Mouse (Mus musculus) MEL (cell line): ENCODE results near the gene Slc7a4. TPM values are rescaled to one million over a fixed set of nuclear protein-coding genes. Genes with fewer than 3 reads are reported as not detected.

Experiments
- DNase-seq: peaks from one replicate; pipeline ENCODE4 v3.0.0; 2011; ENCODE audit warnings: low read depth, low spot score
- H3K27ac ChIP-seq: 2 replicates; pipeline ENCODE4 v1.5.1; 2012; ENCODE audit warnings: low read depth, mild to moderate bottlenecking, control low read depth, low read length, moderate library complexity; ENCODE audit not compliant: control insufficient read depth
- H3K27me3 ChIP-seq, 2 experiments: fragments of 150-350 bp in 1 of 2; sonication (generic) in 1 of 2; 2 replicates each; pipeline ENCODE4 v1.6.1; 2012; ENCODE audit warnings: low read length in 2 of 2, mild to moderate bottlenecking in 2 of 2, improper control_type of control experiment in 1 of 2, moderate library complexity in 1 of 2; ENCODE audit not compliant: insufficient read depth in 2 of 2, control insufficient read depth in 1 of 2
- H3K36me3 ChIP-seq, 2 experiments: 2 replicates each; pipeline ENCODE4 v1.6.1; 2012 to 2014; ENCODE audit warnings: low read length in 2 of 2, improper control_type of control experiment in 1 of 2, inconsistent platforms in 1 of 2, mild to moderate bottlenecking in 1 of 2; ENCODE audit not compliant: insufficient read depth in 2 of 2, control insufficient read depth in 1 of 2
- H3K4me1 ChIP-seq, 2 experiments: fragments of 150-350 bp in 1 of 2; sonication (generic) in 1 of 2; 2 replicates each; pipeline ENCODE4 v1.6.1; 2012; ENCODE audit warnings: low read length in 2 of 2, improper control_type of control experiment in 1 of 2, mild to moderate bottlenecking in 1 of 2; ENCODE audit not compliant: insufficient read depth in 2 of 2, control insufficient read depth in 1 of 2
- H3K4me3 ChIP-seq, 2 experiments: fragments of 150-350 bp in 1 of 2; sonication (generic) in 1 of 2; 2 replicates each; pipeline ENCODE4 v1.5.1; 2012; ENCODE audit warnings: low read depth in 2 of 2, low read length in 2 of 2, mild to moderate bottlenecking in 2 of 2, moderate library complexity in 2 of 2, control low read depth in 1 of 2, improper control_type of control experiment in 1 of 2; ENCODE audit not compliant: control insufficient read depth in 1 of 2, insufficient read depth in 1 of 2
- H3K79me2 ChIP-seq: 2 replicates; pipeline ENCODE4 v1.6.1; 2012; ENCODE audit warnings: mild to moderate bottlenecking, low read length, moderate library complexity; ENCODE audit not compliant: control insufficient read depth, poor library complexity, insufficient read depth
- H3K9ac ChIP-seq: 2 replicates; pipeline ENCODE4 v1.6.1; 2012; ENCODE audit warnings: low read depth, mild to moderate bottlenecking, control low read depth, low read length, moderate library complexity; ENCODE audit not compliant: control insufficient read depth, poor library complexity, severe bottlenecking
- H3K9me3 ChIP-seq: fragments of 150-350 bp; sonication (generic); replicated peaks from 2 replicates; pipeline ENCODE4 v1.6.1; 2012; ENCODE audit warnings: mild to moderate bottlenecking, low read length, improper control_type of control experiment, moderate library complexity; ENCODE audit not compliant: insufficient read depth
- BHLHE40 ChIP-seq: IDR thresholded peaks from 2 replicates; pipeline ENCODE4 v1.6.1; 2012; ENCODE audit warnings: low read depth, mild to moderate bottlenecking, inconsistent platforms, low read length, improper control_type of control experiment, borderline replicate concordance
- CTCF ChIP-seq, 3 experiments: IDR thresholded peaks in 2 of 3; conservative IDR thresholded peaks in 1 of 3; 2 replicates each; pipeline ENCODE4 v1.5.1; 2011 to 2012; ENCODE audit warnings: low read length in 3 of 3, low read depth in 2 of 3, mild to moderate bottlenecking in 2 of 3, improper control_type of control experiment in 1 of 3, inconsistent platforms in 1 of 3, mixed read lengths in 1 of 3, moderate library complexity in 1 of 3; ENCODE audit not compliant: control insufficient read depth in 1 of 3, insufficient read depth in 1 of 3, poor library complexity in 1 of 3, severe bottlenecking in 1 of 3
- ELF1 ChIP-seq: IDR thresholded peaks from 2 replicates; pipeline ENCODE4 v1.6.1; 2014; ENCODE audit warnings: low read depth, mild to moderate bottlenecking, inconsistent platforms, low read length, improper control_type of control experiment, moderate library complexity
- ETS1 ChIP-seq: IDR thresholded peaks from 2 replicates; pipeline ENCODE4 v1.6.1; 2012; ENCODE audit warnings: low read depth, mild to moderate bottlenecking, inconsistent platforms, low read length, improper control_type of control experiment, moderate library complexity
- JUND ChIP-seq: IDR thresholded peaks from 2 replicates; pipeline ENCODE4 v1.6.1; 2011; ENCODE audit warnings: low read depth, mild to moderate bottlenecking, improper control_type of control experiment, low read length
- KAT2A ChIP-seq: conservative IDR thresholded peaks from 2 replicates; pipeline ENCODE4 v1.6.1; 2012; ENCODE audit warnings: low read depth, low read length, improper control_type of control experiment, inconsistent platforms
- MAX ChIP-seq: IDR thresholded peaks from 2 replicates; pipeline ENCODE4 v1.6.1; 2011; ENCODE audit warnings: low read length, improper control_type of control experiment
- MYB ChIP-seq: IDR thresholded peaks from 2 replicates; pipeline ENCODE4 v1.6.1; 2011; ENCODE audit warnings: mild to moderate bottlenecking, low read depth, low read length, improper control_type of control experiment
- MYC ChIP-seq: IDR thresholded peaks from 2 replicates; pipeline ENCODE4 v1.6.1; 2011; ENCODE audit warnings: low read depth, mild to moderate bottlenecking, low read length, improper control_type of control experiment, moderate library complexity
- NRF1 ChIP-seq: IDR thresholded peaks from 2 replicates; pipeline ENCODE4 v1.6.1; 2014; ENCODE audit warnings: low read depth, mild to moderate bottlenecking, inconsistent platforms, low read length, improper control_type of control experiment, moderate library complexity; ENCODE audit not compliant: poor library complexity, insufficient read depth, severe bottlenecking
- POLR2AphosphoS2 ChIP-seq: IDR thresholded peaks from 2 replicates; pipeline ENCODE4 v1.6.1; 2011; ENCODE audit warnings: low read length, improper control_type of control experiment
- RAD21 ChIP-seq: IDR thresholded peaks from 2 replicates; pipeline ENCODE4 v1.6.1; 2011; ENCODE audit warnings: mild to moderate bottlenecking, low read depth, low read length, improper control_type of control experiment
- TAL1 ChIP-seq: IDR thresholded peaks from 2 replicates; pipeline ENCODE4 v1.6.1; 2012; ENCODE audit warnings: mild to moderate bottlenecking, inconsistent platforms, low read length, moderate library complexity, mixed read lengths
- TCF12 ChIP-seq: IDR thresholded peaks from 2 replicates; pipeline ENCODE4 v1.6.1; 2014; ENCODE audit warnings: low read depth, mild to moderate bottlenecking, inconsistent platforms, low read length, improper control_type of control experiment, moderate library complexity
- UBTF ChIP-seq: IDR thresholded peaks from 2 replicates; pipeline ENCODE4 v1.6.1; 2012; ENCODE audit warnings: low read depth, mild to moderate bottlenecking, inconsistent platforms, low read length, improper control_type of control experiment, moderate library complexity, borderline replicate concordance; ENCODE audit not compliant: insufficient read depth
- USF1 ChIP-seq: IDR thresholded peaks from 2 replicates; pipeline ENCODE4 v1.6.1; 2014; ENCODE audit warnings: low read depth, mild to moderate bottlenecking, inconsistent platforms, low read length, improper control_type of control experiment, moderate library complexity
- USF2 ChIP-seq, 2 experiments: IDR thresholded peaks; 2 replicates each; pipeline ENCODE4 v1.6.1; 2011 to 2012; ENCODE audit warnings: improper control_type of control experiment in 2 of 2, low read length in 2 of 2, borderline replicate concordance in 1 of 2, inconsistent platforms in 1 of 2, low read depth in 1 of 2, mild to moderate bottlenecking in 1 of 2; ENCODE audit not compliant: insufficient read depth in 1 of 2
- ZC3H11A ChIP-seq: IDR thresholded peaks from 2 replicates; pipeline ENCODE4 v1.6.1; 2012; ENCODE audit warnings: low read depth, mild to moderate bottlenecking, inconsistent platforms, low read length, improper control_type of control experiment
- ZKSCAN1 ChIP-seq: IDR thresholded peaks from 2 replicates; pipeline ENCODE4 v1.6.1; 2012; ENCODE audit warnings: low read depth, mild to moderate bottlenecking, inconsistent platforms, low read length, improper control_type of control experiment, moderate library complexity
- ZNF384 ChIP-seq: IDR thresholded peaks from 2 replicates; pipeline ENCODE4 v1.6.1; 2012; ENCODE audit warnings: low read depth, mild to moderate bottlenecking, inconsistent platforms, low read length, improper control_type of control experiment
- polyA plus RNA-seq, 2 experiments: library from polyadenylated mRNA; stranded (reverse) in 1 of 2; unstranded in 1 of 2; fragments of >175 nt in 1 of 2; fragments of >200 nt in 1 of 2; gene quantifications; 2 replicates each; pipeline versions ENCODE4 v1.2.1 to v1.2.4; 2012; ENCODE audit warnings: low replicate concordance in 2 of 2, low read depth in 1 of 2; ENCODE audit not compliant: insufficient read length in 2 of 2, insufficient read depth in 1 of 2, missing spikeins in 1 of 2
- total RNA-seq: library from RNA; depleted of rRNA; stranded (reverse); fragments of 300-350 nt; gene quantifications from 2 replicates; pipeline ENCODE4 v1.2.3, GENCODE M21; 2012

Gene Slc7a4
- total and polyA plus RNA-seq, 3 experiments: 23.1 to 23.6 TPM; not detected in 1

GRCm38 (mm10) chr16:17566186-17566585, 16.8 kb downstream of the Slc7a4 start:
- no peak overlapping the region for H3K27ac ChIP-seq
- DNase-seq: no peak
- no peak for TF ChIP-seq ZKSCAN1
- no peak for TF ChIP-seq USF1
- no peak for TF ChIP-seq POLR2AphosphoS2
- TF ChIP-seq JUND: no peak
- no peak for TF ChIP-seq TCF12
- TF ChIP-seq KAT2A: no peak
- TF ChIP-seq ETS1: no peak
- TF ChIP-seq ELF1: no peak
- TF ChIP-seq MYC: no peak
- TF ChIP-seq ZNF384: no peak
- TF ChIP-seq RAD21: no peak
- no peak for TF ChIP-seq UBTF
- TF ChIP-seq CTCF (IDR thresholded peaks at IDR 0.05 in 2 of 3, conservative IDR thresholded peaks at IDR 0.05 in 1 of 3; ENCODE audit: control insufficient read depth in 1 of 3, insufficient read depth in 1 of 3, low read depth in 2 of 3, low read length in 3 of 3, poor library complexity in 1 of 3, severe bottlenecking in 1 of 3): no peak
- no peak for TF ChIP-seq TAL1
- TF ChIP-seq USF2 (IDR thresholded peaks at IDR 0.05; ENCODE audit: borderline replicate concordance in 1 of 2, insufficient read depth in 1 of 2, low read depth in 1 of 2, low read length in 2 of 2): no peak
- TF ChIP-seq ZC3H11A: no peak
- TF ChIP-seq NRF1: no peak
- TF ChIP-seq BHLHE40: no peak
- no peak for TF ChIP-seq MYB
- no peak overlapping the region for H3K4me3 ChIP-seq
- H3K4me1 ChIP-seq: no peaks in the 10 kb centered on the region
- H3K9ac ChIP-seq: no peak overlapping the region
- peaks cover 0 to 3% of the 10 kb centered on the region in 2 experiments; a peak in 1 of 4 replicates for H3K27me3 ChIP-seq
- H3K79me2 ChIP-seq: no peaks in the 10 kb centered on the region
- no peaks in the 10 kb centered on the region for H3K36me3 ChIP-seq
- H3K9me3 ChIP-seq: no peaks in the 10 kb centered on the region

- H3K27me3 ChIP-seq: peaks cover 0 to 3% of the 10 kb centered on the region in 2 experiments; a peak in 1 of 4 replicates
- H3K36me3 ChIP-seq: no peaks in the 10 kb centered on the region
- DNase-seq: no peak
- H3K79me2 ChIP-seq: no peaks in the 10 kb centered on the region
- H3K4me3 ChIP-seq: no peak overlapping the region
- no peaks in the 10 kb centered on the region for H3K4me1 ChIP-seq
- no peaks in the 10 kb centered on the region for H3K9me3 ChIP-seq
- no peak overlapping the region for H3K27ac ChIP-seq
- no peak for TF ChIP-seq NRF1
- TF ChIP-seq MAX: no peak
- TF ChIP-seq JUND: no peak
- TF ChIP-seq ELF1: no peak
- no peak for TF ChIP-seq MYB
- TF ChIP-seq, all 39 proteins: peak for 0
- no peak overlapping the region for H3K9ac ChIP-seq
Observed at GRCm38 (mm10) chr16:17564771-17565170, 18.2 kb downstream of the Slc7a4 start.
